Mouse (Mus musculus) myocyte (in vitro differentiated cells): ENCODE results near the gene Ppp2r5c.

Source experiments
- POLR2A ChIP-seq: IDR thresholded peaks from one replicate; pipeline ENCODE4 v1.6.1; 2011; ENCODE audit warnings: low read depth, mild to moderate bottlenecking, control low read depth, moderate library complexity; ENCODE audit not compliant: insufficient read length
- POLR2AphosphoS2 ChIP-seq: IDR thresholded peaks from one replicate; pipeline ENCODE4 v1.6.1; 2011; ENCODE audit warnings: low read depth, control low read depth; ENCODE audit not compliant: insufficient read length
- TCF12 ChIP-seq: IDR thresholded peaks from one replicate; pipeline ENCODE4 v1.6.1; 2011; ENCODE audit warnings: mild to moderate bottlenecking, control low read depth; ENCODE audit not compliant: poor library complexity, insufficient read depth, severe bottlenecking

DNA sequence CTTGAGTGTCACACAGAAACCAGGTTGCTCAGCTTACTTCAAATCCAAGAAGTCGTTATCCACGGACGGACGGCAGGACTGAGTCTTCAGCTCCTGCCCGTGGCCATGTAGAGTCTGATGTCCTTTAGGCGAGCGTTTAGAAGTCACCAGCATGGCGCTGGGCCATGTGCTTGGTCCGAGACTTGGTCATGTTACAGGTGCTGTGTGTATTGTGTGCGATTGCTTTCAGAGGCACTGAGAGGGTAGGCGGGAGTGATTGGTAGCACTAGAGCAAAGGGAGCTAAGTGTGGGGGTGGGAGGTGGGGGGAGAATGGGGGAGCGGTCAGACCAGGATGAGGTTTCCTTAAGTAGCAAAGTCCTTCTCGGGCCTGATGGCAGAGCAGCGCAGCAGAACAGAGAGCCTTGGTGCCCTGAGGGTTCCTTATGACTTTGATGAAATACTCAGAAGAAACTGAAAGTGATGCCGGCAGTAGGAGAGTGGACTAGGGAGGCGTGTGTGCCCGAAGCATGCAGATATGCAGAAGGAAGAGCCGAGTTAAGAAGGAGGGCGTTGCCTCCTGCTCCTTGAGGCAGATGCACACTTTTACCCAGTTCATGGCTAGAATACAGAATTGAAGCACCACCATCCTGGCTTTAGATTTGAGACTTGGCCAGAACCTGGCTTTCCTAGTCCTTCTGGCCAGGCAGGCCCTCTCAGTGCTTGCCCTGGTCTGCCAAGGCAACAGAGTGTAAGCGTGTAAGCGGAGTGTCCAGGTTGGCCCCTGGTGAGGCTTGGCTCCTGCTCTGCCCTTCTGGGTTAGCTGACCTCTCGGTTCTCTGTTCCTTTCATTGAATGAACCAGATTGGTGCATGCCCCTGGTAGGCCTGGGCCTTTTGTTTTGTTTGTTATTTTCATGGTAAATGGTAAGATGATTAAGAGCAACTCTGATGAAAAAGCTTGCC, 51.6 kb downstream of the Ppp2r5c start:
- TF ChIP-seq TCF12 = no peak
- no peak for TF ChIP-seq POLR2A
- no peak for TF ChIP-seq POLR2AphosphoS2
